Comparison of ENCODE assay signal across 14 mouse cellular contexts in the genomic region with DNA sequence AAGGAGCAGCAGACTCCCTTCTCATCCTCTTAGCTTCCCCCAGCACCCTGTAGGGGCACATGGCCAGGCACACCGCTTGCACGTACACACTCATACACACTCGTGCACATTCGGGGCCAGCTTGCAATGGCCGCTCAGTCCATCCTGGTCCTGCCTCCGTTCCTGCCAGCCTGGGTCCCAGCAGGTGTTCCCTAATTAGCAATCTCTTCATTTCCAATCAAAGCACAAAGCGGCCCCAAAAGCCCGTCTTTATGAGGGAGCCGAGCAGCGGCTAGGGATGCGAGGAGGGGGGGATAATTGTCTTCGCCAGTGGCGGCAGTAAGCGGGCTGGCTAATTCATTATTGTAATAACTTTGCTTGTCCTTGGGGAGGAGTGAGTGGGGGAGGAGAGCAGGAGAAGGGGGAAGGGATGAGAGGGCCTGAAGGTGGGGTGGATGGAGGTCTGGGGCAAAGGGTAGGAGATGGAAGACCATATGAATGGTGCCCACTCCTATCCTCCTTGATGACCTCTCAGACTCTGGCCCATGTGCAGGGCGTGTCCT. TPM values are rescaled to one million over a fixed set of nuclear protein-coding genes. Genes with fewer than 3 reads are reported as not detected.
DNase-seq lines count a peak whose midpoint lies in the region; ATAC-seq lines count a peak whose summit lies in the region.
"Had no signal": no experiment of that assay in that cellular context is flagged by ENCODE, and none has a peak within 500 bp of the region (broad histone marks: within the 10 kb centered on the region; RNA-seq: fewer than 3 reads in every experiment).

No protein-coding gene starts in this region.

- no peak overlapping the region for H3K4me3 ChIP-seq in hindbrain, embryonic 11.5 days (ENCODE audit: low read depth, low read length)
- H3K4me3 ChIP-seq in midbrain, embryonic 13.5 days (replicated peaks), result no peak overlapping the region
- H3K4me3 ChIP-seq: gastrocnemius, adult 2 months; lung, embryonic 15.5 days had no signal

- H3K36me3 ChIP-seq in hindbrain, embryonic 11.5 days (ENCODE audit: control insufficient read depth, insufficient read depth, low read length), result no peaks in the 10 kb centered on the region
- H3K36me3 ChIP-seq in midbrain, embryonic 13.5 days, result no peaks in the 10 kb centered on the region
- H3K36me3 ChIP-seq: lung, embryonic 15.5 days had no signal

- H3K4me1 ChIP-seq in hindbrain, embryonic 11.5 days (replicated peaks; ENCODE audit: control insufficient read depth, insufficient read depth, low read length), result peaks cover 7% of the 10 kb centered on the region
- peaks cover 36% of the 10 kb centered on the region for H3K4me1 ChIP-seq in midbrain, embryonic 13.5 days (replicated peaks)
- H3K4me1 ChIP-seq: lung, embryonic 15.5 days had no signal

- 14% methylated on average over 15 of the region's 15 CpGs for whole genome bisulfite sequencing in hindbrain, embryonic 11.5 days
- 7% methylated on average over 15 of the region's 15 CpGs for WGBS in midbrain, embryonic 13.5 days

- H3K9ac ChIP-seq in hindbrain, embryonic 11.5 days (ENCODE audit: low read depth, low read length), result peak overlapping the region; percentile 27; the same call in 1 of the 2 replicates
- H3K9ac ChIP-seq in midbrain, embryonic 13.5 days (replicated peaks), result 0 out of 2 replicates have a peak overlapping the region, but pooled peaks have one; percentile 14
- H3K9ac ChIP-seq: lung, embryonic 15.5 days had no signal

- no peaks in the 10 kb centered on the region for H3K9me3 ChIP-seq in hindbrain, embryonic 11.5 days (ENCODE audit: control insufficient read depth, low read length)
- H3K9me3 ChIP-seq in midbrain, embryonic 13.5 days, result no peaks in the 10 kb centered on the region
- H3K9me3 ChIP-seq: lung, embryonic 15.5 days had no signal

- no peaks in the 10 kb centered on the region for H3K27me3 ChIP-seq in hindbrain, embryonic 11.5 days (ENCODE audit: control insufficient read depth, insufficient read depth, low read length)
- H3K27me3 ChIP-seq in midbrain, embryonic 13.5 days, result peaks cover 14% of the 10 kb centered on the region; the same call in 1 of the 2 replicates
- H3K27me3 ChIP-seq: lung, embryonic 15.5 days had no signal

- ATAC-seq in hindbrain, embryonic 11.5 days (ENCODE audit: low FRiP score), result peak; percentile 64
- peak; percentile 82 for ATAC-seq in midbrain, embryonic 13.5 days
- ATAC-seq in activated CD4-positive, CD25-positive, alpha-beta regulatory T cell, adult 4 months, result no peak

- no peak overlapping the region for H3K4me2 ChIP-seq in hindbrain, embryonic 11.5 days (replicated peaks; ENCODE audit: low read depth, low read length)
- H3K4me2 ChIP-seq in midbrain, embryonic 13.5 days (replicated peaks), result peak overlapping the region; percentile 26
- H3K4me2 ChIP-seq: lung, embryonic 15.5 days had no signal

- no peak overlapping the region for H3K27ac ChIP-seq in hindbrain, embryonic 11.5 days (ENCODE audit: low read depth, low read length)
- H3K27ac ChIP-seq in midbrain, embryonic 13.5 days, result peak overlapping the region; percentile 65
- H3K27ac ChIP-seq: gastrocnemius, adult 2 months; lung, embryonic 15.5 days had no signal

- DNase-seq in cerebellum, adult 9-11 months, result peak; percentile 8
- no peak for DNase-seq in cerebellum, adult 11-12 months
- peak; percentile 16 for DNase-seq in brain, embryonic 18.5 days (ENCODE audit: low read depth, low spot score)
- peak; percentile 42 for DNase-seq in hindbrain, embryonic 11.5 days (ENCODE audit: low spot score)
- DNase-seq in adrenal gland, adult 8-10 months, result no peak
- no peak for DNase-seq in urinary bladder, postnatal 10 days (ENCODE audit: low spot score)
- DNase-seq: adrenal gland, postnatal 10 days; gastrocnemius, adult 2 months; kidney, adult 8-10 months; spleen, adult 18-20 months had no signal

RNA-seq across cellular contexts. Expression of gene Esrrb, which starts 18.8 kb away (rescaled TPM):
- polyA plus RNA-seq in hindbrain, embryonic 11.5 days (2014; fragmentation: Nextera tagmentation; extraction: Ambion mirVana), result 0.78 and 0.91 TPM in 2 replicates
- polyA plus RNA-seq in midbrain, embryonic 13.5 days (2015; fragmentation: Nextera tagmentation; extraction: Ambion mirVana), result 4.7 and 6.5 TPM in 2 replicates
- not detected for polyA plus RNA-seq in activated CD4-positive, CD25-positive, alpha-beta regulatory T cell, adult 4 months (2017; shearing (Covaris generic))
- total RNA-seq in adrenal gland, adult 8-10 months (2022), result under 1 TPM in 3 of 4 experiments, not detected in 1; 0.24 to 0.52 (median 0.41) TPM
- total RNA-seq: neutrophil, adult 5-6 weeks had no signal

Comparison
In these comparisons a context has a peak if more than half of its experiments do, and no peak if none do; other contexts are left out.
1. DNase-seq: peak in cerebellum, adult 9-11 months (single experiment), brain, embryonic 18.5 days (single experiment) and hindbrain, embryonic 11.5 days (single experiment); none in cerebellum, adult 11-12 months (single experiment), adrenal gland, adult 8-10 months (single experiment) and urinary bladder, postnatal 10 days (single experiment).